Mouse (Mus musculus) adrenal gland, postnatal 36 days (tissue): ENCODE results near the gene Cpm. TPM values are rescaled to one million over a fixed set of nuclear protein-coding genes. Genes with fewer than 3 reads are reported as not detected.

ENCODE experiments used
- DNase-seq, 2 experiments: peaks; one replicate each; pipeline ENCODE4 v3.0.0; 2021; ENCODE audit warnings: mixed read lengths in 1 of 2
- total RNA-seq, 2 experiments: library from RNA; stranded (reverse); gene quantifications; 2 replicates each; pipeline ENCODE4 v1.2.3; 2021

Cpm gene
- total RNA-seq, 2 experiments from 2014 or later, result 25.3 to 34.9 TPM

- peak; percentile 34 to 52 for DNase-seq
Measured at GRCm38 (mm10) chr10:117663865-117664200, 34.5 kb downstream of the Cpm start.

GRCm38 (mm10) chr10:117664208-117664925, 35.1 kb downstream of the Cpm start:
- no peak for DNase-seq

- DNase-seq, result no peak
Measured at GRCm38 (mm10) chr10:117664926-117665209, 35.6 kb downstream of the Cpm start.

- DNase-seq, result no peak
Measured at GRCm38 (mm10) chr10:117665376-117666275, 36.3 kb downstream of the Cpm start.

GRCm38 (mm10) chr10:117666361-117666760, 37.1 kb downstream of the Cpm start:
- DNase-seq, result no peak

- no peak for DNase-seq
Measured at GRCm38 (mm10) chr10:117666947-117667630, 37.8 kb downstream of the Cpm start.

- DNase-seq, result no peak
Measured at GRCm38 (mm10) chr10:117667663-117668507, 38.6 kb downstream of the Cpm start.

- DNase-seq, result no peak
Measured at GRCm38 (mm10) chr10:117668546-117669300, 39.4 kb downstream of the Cpm start.

- peak; percentile 13 to 16 for DNase-seq
Measured at GRCm38 (mm10) chr10:117669449-117670090, 40.3 kb downstream of the Cpm start.

- DNase-seq, result no peak
Measured at GRCm38 (mm10) chr10:117670092-117670491, 40.8 kb downstream of the Cpm start.

- no peak for DNase-seq
Measured at GRCm38 (mm10) chr10:117670791-117671190, 41.5 kb downstream of the Cpm start.

- DNase-seq, result no peak
Measured at GRCm38 (mm10) chr10:117671266-117671665, 42.0 kb downstream of the Cpm start.

- no peak for DNase-seq
Measured at GRCm38 (mm10) chr10:117671930-117672666, 42.8 kb downstream of the Cpm start.

GRCm38 (mm10) chr10:117672693-117673092, 43.4 kb downstream of the Cpm start:
- DNase-seq, result no peak

- DNase-seq, result no peak
Measured at GRCm38 (mm10) chr10:117673913-117674312, 44.6 kb downstream of the Cpm start.

- no peak for DNase-seq
Measured at GRCm38 (mm10) chr10:117674359-117675019, 45.2 kb downstream of the Cpm start.

GRCm38 (mm10) chr10:117675096-117676035, 46.1 kb downstream of the Cpm start:
- peak; percentile 43 to 55 for DNase-seq

- peak; percentile 31 to 40 for DNase-seq
Measured at GRCm38 (mm10) chr10:117676036-117676643, 46.8 kb downstream of the Cpm start.
